Mouse (Mus musculus) heart, postnatal 0 days (tissue): ENCODE data around the gene Tldc1. TPM values are rescaled to one million over a fixed set of nuclear protein-coding genes. Genes with fewer than 3 reads are reported as not detected.

Source experiments
- ATAC-seq: fragments of 200-750 bp; cut with Nextera tagmentation; 2 replicates; pipeline ENCODE4 v1.8.0; 2017; ENCODE audit warnings: low read depth, moderate number of reproducible peaks, moderate library complexity; ENCODE audit not compliant: insufficient read depth
- DNase-seq: peaks from one replicate; pipeline ENCODE4 v3.0.0-alpha.2; 2016; ENCODE audit warnings: low spot score
- H3K27ac ChIP-seq: fragments of 300-500 bp; sonication (generic); 2 replicates; pipeline ENCODE4 v1.5.1; 2014; ENCODE audit warnings: low read depth, mild to moderate bottlenecking
- H3K27me3 ChIP-seq: fragments of 300-500 bp; sonication (generic); 2 replicates; pipeline ENCODE4 v1.6.1; 2014; ENCODE audit warnings: low read length, mixed read lengths; ENCODE audit not compliant: control insufficient read depth, insufficient read depth
- H3K36me3 ChIP-seq: fragments of 300-500 bp; sonication (generic); replicated peaks from 2 replicates; pipeline ENCODE4 v1.6.1; 2014; ENCODE audit warnings: low read length, mixed read lengths; ENCODE audit not compliant: control insufficient read depth, insufficient read depth
- H3K4me1 ChIP-seq: fragments of 300-500 bp; sonication (generic); 2 replicates; pipeline ENCODE4 v1.6.1; 2014; ENCODE audit warnings: antibody characterized with exemption; ENCODE audit not compliant: control insufficient read depth, insufficient read depth
- H3K4me2 ChIP-seq: fragments of 300-500 bp; sonication (generic); 2 replicates; pipeline ENCODE4 v1.6.1; 2014; ENCODE audit warnings: low read depth, mild to moderate bottlenecking, low read length, moderate library complexity
- H3K4me3 ChIP-seq: fragments of 300-500 bp; sonication (generic); 2 replicates; pipeline ENCODE4 v1.5.1; 2014; ENCODE audit warnings: low read depth, low read length
- H3K9ac ChIP-seq: fragments of 300-500 bp; sonication (generic); replicated peaks from 2 replicates; pipeline ENCODE4 v1.6.1; 2014; ENCODE audit warnings: low read depth, low read length, mixed read lengths
- H3K9me3 ChIP-seq: fragments of 300-500 bp; sonication (generic); replicated peaks from 2 replicates; pipeline ENCODE4 v1.6.1; 2016; ENCODE audit warnings: low read length; ENCODE audit not compliant: control insufficient read depth
- CTCF ChIP-seq: IDR thresholded peaks from 2 replicates; pipeline ENCODE4 v1.5.1; 2016; ENCODE audit warnings: antibody characterized with exemption, control low read depth, low read depth
- EP300 ChIP-seq: IDR thresholded peaks from 2 replicates; pipeline ENCODE4 v1.6.1; 2016; ENCODE audit warnings: antibody characterized with exemption, low read depth
- WGBS: fragments of 180-500 bp; shearing (Covaris S2); extraction: QIAGEN DNeasy Blood & Tissue Kit; methylation state at CpG from one replicate; pipeline ENCODE4 v1.1.7; 2014; 5-methylcytosine and 5-hydroxymethylcytosine counted together
- polyA plus RNA-seq: library from polyadenylated mRNA; unstranded; fragments of >200 nt; fragmentation: Nextera tagmentation; extraction: Ambion mirVana; gene quantifications from 2 replicates; pipeline ENCODE4 v1.2.1, GENCODE M21; 2015
- total RNA-seq: library from RNA; depleted of rRNA; stranded (reverse); fragments of >200 nt; gene quantifications from 2 replicates; pipeline ENCODE4 v1.2.3, GENCODE M21; 2014; ENCODE audit warnings: low replicate concordance

The Tldc1 gene
- total and polyA plus RNA-seq, 2 experiments from 2014 or later: 12.1 to 28.6 TPM

DNA sequence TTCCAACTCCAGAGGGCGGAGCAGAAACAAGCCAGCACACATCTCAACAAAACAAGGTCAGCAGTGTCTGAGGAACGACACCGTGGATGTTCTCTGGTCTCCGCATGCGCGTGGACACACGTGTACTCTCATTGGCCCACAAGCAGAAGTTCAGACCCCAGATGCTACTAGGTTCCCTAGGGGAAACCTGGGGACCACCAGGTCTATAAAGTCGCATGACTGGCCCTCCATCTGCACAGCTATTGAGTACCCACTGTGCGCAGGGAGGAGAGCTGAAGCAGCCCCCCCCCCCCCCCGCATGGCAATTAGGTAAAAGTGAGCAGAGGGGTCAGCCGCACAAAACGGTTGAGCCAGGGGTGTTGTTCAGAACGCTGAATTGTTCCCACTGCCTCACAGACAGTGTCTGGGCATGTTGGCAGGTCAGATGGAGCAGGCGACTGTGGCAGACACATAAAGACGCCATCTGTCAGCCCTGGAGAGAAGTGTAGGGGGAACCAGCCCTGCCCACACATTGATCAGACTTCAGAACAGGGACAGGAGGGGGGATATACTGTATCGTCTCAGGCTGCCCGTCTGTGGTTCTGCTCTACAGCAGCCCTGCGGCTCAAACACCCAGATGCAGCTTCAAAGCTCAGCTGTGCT lies 7.7 kb upstream of the Tldc1 start:
- no peaks in the 10 kb centered on the region for H3K9me3 ChIP-seq
- H3K36me3 ChIP-seq: no peaks in the 10 kb centered on the region
- WGBS: 67% methylated on average over 18 of the region's 18 CpGs
- H3K4me3 ChIP-seq: no peak overlapping the region
- H3K4me1 ChIP-seq: no peaks in the 10 kb centered on the region
- H3K27ac ChIP-seq: no peak overlapping the region
- no peak for TF ChIP-seq EP300
- TF ChIP-seq CTCF: no peak
- DNase-seq: no peak
- no peak overlapping the region for H3K9ac ChIP-seq
- H3K4me2 ChIP-seq: no peak overlapping the region
- H3K27me3 ChIP-seq: 0 out of 2 replicates have a peak, but pooled peaks cover 3% of the 10 kb centered on the region
- no peak for ATAC-seq

GRCm38 (mm10) chr8:119784676-119785075 lies 6.5 kb upstream of the Tldc1 start:
- Histone ChIP-seq H3K36me3 (no peaks in the 10 kb centered on the region), H3K27me3 (peaks cover 3% of the 10 kb centered on the region; the same call in 1 of the 2 replicates), H3K4me2 (no peak overlapping the region), H3K4me3 (no peak overlapping the region), H3K4me1 (no peaks in the 10 kb centered on the region), H3K27ac (no peak overlapping the region), H3K9me3 (no peaks in the 10 kb centered on the region), H3K9ac (no peak overlapping the region)
- ATAC-seq (no peak), DNase-seq (no peak)
- TF ChIP-seq EP300 (no peak), CTCF (no peak)
- 77% methylated on average over 7 of the region's 7 CpGs for whole genome bisulfite sequencing

- H3K4me2 ChIP-seq: no peak overlapping the region
- DNase-seq: no peak
- no peak for ATAC-seq
- peak overlapping the region; percentile 55; the same call in 1 of the 2 replicates for H3K27ac ChIP-seq
- H3K36me3 ChIP-seq: no peaks in the 10 kb centered on the region
- WGBS: 49% methylated on average over 9 of the region's 9 CpGs
- TF ChIP-seq CTCF (no peak), EP300 (no peak)
- no peaks in the 10 kb centered on the region for H3K4me1 ChIP-seq
- peaks cover 3% of the 10 kb centered on the region; the same call in 1 of the 2 replicates for H3K27me3 ChIP-seq
- H3K4me3 ChIP-seq: no peak overlapping the region
- no peak overlapping the region for H3K9ac ChIP-seq
- H3K9me3 ChIP-seq: no peaks in the 10 kb centered on the region
Observed at GRCm38 (mm10) chr8:119784141-119784574, 5.9 kb upstream of the Tldc1 start.

GRCm38 (mm10) chr8:119783579-119783978 lies 5.4 kb upstream of the Tldc1 start:
- H3K36me3 ChIP-seq: no peaks in the 10 kb centered on the region
- H3K4me3 ChIP-seq: no peak overlapping the region
- H3K27ac ChIP-seq: peak overlapping the region; percentile 55; the same call in 1 of the 2 replicates
- ATAC-seq (no peak), DNase-seq (no peak)
- no peak overlapping the region for H3K4me2 ChIP-seq
- no peaks in the 10 kb centered on the region for H3K9me3 ChIP-seq
- WGBS: 71% methylated on average over 6 of the region's 6 CpGs
- TF ChIP-seq EP300 (no peak), CTCF (no peak)
- no peaks in the 10 kb centered on the region; the same call in 1 of the 2 replicates for H3K27me3 ChIP-seq
- peaks cover 3% of the 10 kb centered on the region for H3K4me1 ChIP-seq
- H3K9ac ChIP-seq: no peak overlapping the region

DNA sequence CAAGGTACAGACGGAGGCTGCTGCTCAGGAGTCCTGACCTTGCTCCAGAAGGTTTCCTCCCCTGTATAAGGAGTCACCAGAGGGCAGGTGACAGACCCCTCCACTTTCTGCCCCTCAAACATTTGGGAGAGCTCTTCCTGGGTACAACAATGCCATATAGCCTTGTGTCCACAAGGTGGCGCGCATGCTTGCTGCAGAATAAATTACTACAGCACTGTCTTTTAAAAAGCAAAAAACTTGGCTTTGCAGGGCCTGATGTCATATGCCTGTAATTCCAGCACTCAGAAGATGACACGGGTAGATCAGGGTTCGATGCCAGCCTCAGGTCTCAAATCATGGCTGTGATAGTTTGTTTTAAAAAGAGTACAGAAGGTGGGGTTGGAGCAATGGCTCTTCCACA lies 4.5 kb upstream of the Tldc1 start:
- H3K36me3 ChIP-seq: no peaks in the 10 kb centered on the region
- H3K9me3 ChIP-seq: no peaks in the 10 kb centered on the region
- no peak overlapping the region for H3K9ac ChIP-seq
- no peak overlapping the region for H3K4me2 ChIP-seq
- no peak overlapping the region for H3K4me3 ChIP-seq
- no peak for ATAC-seq
- no peaks in the 10 kb centered on the region; the same call in 1 of the 2 replicates for H3K27me3 ChIP-seq
- no peak overlapping the region for H3K27ac ChIP-seq
- peak; percentile 75 for DNase-seq
- WGBS: 4% methylated on average over 5 of the region's 5 CpGs
- TF ChIP-seq CTCF: peak; percentile 96
- no peak for TF ChIP-seq EP300
- H3K4me1 ChIP-seq: peaks cover 7% of the 10 kb centered on the region
